Mouse (Mus musculus) MEL (cell line): ENCODE results near the gene Get4.

Source experiments
- RAD21 ChIP-seq: IDR thresholded peaks from 2 replicates; pipeline ENCODE4 v1.6.1; 2011; ENCODE audit warnings: mild to moderate bottlenecking, low read depth, low read length, improper control_type of control experiment
- TBP ChIP-seq: IDR thresholded peaks from 2 replicates; pipeline ENCODE4 v1.8.0; 2011; ENCODE audit warnings: low read depth, low read length, improper control_type of control experiment
- TCF12 ChIP-seq: IDR thresholded peaks from 2 replicates; pipeline ENCODE4 v1.6.1; 2014; ENCODE audit warnings: low read depth, mild to moderate bottlenecking, inconsistent platforms, low read length, improper control_type of control experiment, moderate library complexity
- ZMIZ1 ChIP-seq: IDR thresholded peaks from 2 replicates; pipeline ENCODE4 v1.6.1; 2012; ENCODE audit warnings: low read depth, mild to moderate bottlenecking, inconsistent platforms, low read length, improper control_type of control experiment, moderate library complexity
- ZNF384 ChIP-seq: IDR thresholded peaks from 2 replicates; pipeline ENCODE4 v1.6.1; 2012; ENCODE audit warnings: low read depth, mild to moderate bottlenecking, inconsistent platforms, low read length, improper control_type of control experiment

DNA sequence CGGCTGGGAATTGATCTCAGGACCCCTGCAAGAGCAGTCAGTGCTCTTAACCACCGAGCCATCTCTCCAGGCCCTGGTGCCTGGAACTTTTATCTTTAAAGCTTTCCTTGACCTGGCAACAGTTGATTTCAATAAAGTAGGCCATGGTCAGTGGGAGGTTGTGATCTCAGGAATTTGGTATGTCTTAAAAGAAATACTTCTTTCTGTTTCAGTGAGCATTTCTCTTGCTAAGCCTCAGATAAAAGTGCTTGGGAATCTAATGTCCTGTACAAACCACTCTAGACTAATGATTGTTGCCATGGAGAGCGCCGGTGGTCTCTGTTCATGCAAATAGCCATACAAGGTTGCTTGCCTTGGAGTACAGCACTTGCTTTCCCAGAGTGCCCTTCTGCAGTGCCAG is 5.7 kb downstream of the Get4 start:
- TF ChIP-seq ZMIZ1 (no peak), TBP (no peak), RAD21 (no peak), TCF12 (no peak), ZNF384 (no peak)
